Mouse (Mus musculus): ENCODE measurements around the gene Gm340. TPM values are rescaled to one million over a fixed set of nuclear protein-coding genes. Genes with fewer than 3 reads are reported as not detected.

The Gm340 gene
- 1.9 and 2.8 TPM in 2 replicates for polyA plus RNA-seq (2015; fragmentation: Nextera tagmentation; extraction: Ambion mirVana)

- Histone ChIP-seq H3K36me3 (peaks cover 48% of the 10 kb centered on the region), H3K27ac (no peak within 1 kb of the TSS), H3K4me3 (replicated peaks) (no peak within 1 kb of the TSS), H3K4me2 (no peak within 1 kb of the TSS), H3K4me1 (no peaks in the 10 kb centered on the region), H3K27me3 (no peaks in the 10 kb centered on the region), H3K9me3 (replicated peaks) (no peaks in the 10 kb centered on the region), H3K9ac (no peak within 1 kb of the TSS)
- WGBS: 91% methylated on average over 23 of the region's 23 CpGs
- ATAC-seq (replicated peaks; ENCODE audit: low FRiP score): no peak
Measured at GRCm38 (mm10) chr19:41581706-41582420, at the start of gene Gm340. Gm340 (plus strand) TSS chr19:41582370.

- Histone ChIP-seq H3K9ac (no peak overlapping the region), H3K9me3 (replicated peaks) (no peaks in the 10 kb centered on the region), H3K4me1 (no peaks in the 10 kb centered on the region), H3K36me3 (0 out of 2 replicates have a peak, but pooled peaks cover 5% of the 10 kb centered on the region), H3K27me3 (no peaks in the 10 kb centered on the region), H3K4me2 (no peak overlapping the region), H3K4me3 (replicated peaks) (no peak overlapping the region), H3K27ac (no peak overlapping the region)
- 90% methylated on average over 3 of the region's 3 CpGs for WGBS
- ATAC-seq (replicated peaks; ENCODE audit: low FRiP score): no peak
Measured at GRCm38 (mm10) chr19:41534021-41534420, 48.1 kb upstream of the Gm340 start.

GRCm38 (mm10) chr19:41556981-41557380, 25.2 kb upstream of the Gm340 start:
- Histone ChIP-seq H3K4me2 (no peak overlapping the region), H3K4me1 (no peaks in the 10 kb centered on the region), H3K27ac (no peak overlapping the region), H3K27me3 (no peaks in the 10 kb centered on the region), H3K36me3 (peaks cover 55% of the 10 kb centered on the region), H3K9ac (no peak overlapping the region), H3K4me3 (replicated peaks) (no peak overlapping the region), H3K9me3 (replicated peaks) (no peaks in the 10 kb centered on the region)
- ATAC-seq (replicated peaks; ENCODE audit: low FRiP score): no peak
- 80% methylated on average over 4 of the region's 4 CpGs for WGBS

- no peaks in the 10 kb centered on the region for H3K27me3 ChIP-seq
- no peaks in the 10 kb centered on the region for H3K9me3 ChIP-seq (replicated peaks)
- H3K4me3 ChIP-seq (replicated peaks): no peak overlapping the region
- no peak for ATAC-seq (replicated peaks; ENCODE audit: low FRiP score)
- no peak overlapping the region for H3K27ac ChIP-seq
- no peak overlapping the region for H3K9ac ChIP-seq
- 80% methylated on average over 4 of the region's 4 CpGs for WGBS
- no peak overlapping the region for H3K4me2 ChIP-seq
- H3K4me1 ChIP-seq: no peaks in the 10 kb centered on the region
- peaks cover 53% of the 10 kb centered on the region for H3K36me3 ChIP-seq
Measured at GRCm38 (mm10) chr19:41557491-41557890, 24.7 kb upstream of the Gm340 start.

GRCm38 (mm10) chr19:41558891-41559486, 23.2 kb upstream of the Gm340 start:
- Histone ChIP-seq H3K27me3 (no peaks in the 10 kb centered on the region), H3K9ac (no peak overlapping the region), H3K27ac (no peak overlapping the region), H3K36me3 (peaks cover 43% of the 10 kb centered on the region), H3K4me3 (replicated peaks) (no peak overlapping the region), H3K9me3 (replicated peaks) (no peaks in the 10 kb centered on the region), H3K4me2 (no peak overlapping the region), H3K4me1 (no peaks in the 10 kb centered on the region)
- WGBS: 92% methylated on average over 9 of the region's 9 CpGs
- no peak for ATAC-seq (replicated peaks; ENCODE audit: low FRiP score)

GRCm38 (mm10) chr19:41560856-41561255, 21.3 kb upstream of the Gm340 start:
- no peak for ATAC-seq (replicated peaks; ENCODE audit: low FRiP score)
- Histone ChIP-seq H3K4me3 (replicated peaks) (no peak overlapping the region), H3K27ac (no peak overlapping the region), H3K36me3 (peaks cover 38% of the 10 kb centered on the region), H3K4me2 (no peak overlapping the region), H3K9me3 (replicated peaks) (no peaks in the 10 kb centered on the region), H3K9ac (no peak overlapping the region), H3K27me3 (no peaks in the 10 kb centered on the region), H3K4me1 (no peaks in the 10 kb centered on the region)
- WGBS: 89% methylated on average over 3 of the region's 3 CpGs

GRCm38 (mm10) chr19:41568791-41569190, 13.4 kb upstream of the Gm340 start:
- H3K4me2 ChIP-seq: no peak overlapping the region
- H3K9me3 ChIP-seq (replicated peaks): no peaks in the 10 kb centered on the region
- no peak for ATAC-seq (replicated peaks; ENCODE audit: low FRiP score)
- H3K4me3 ChIP-seq (replicated peaks): no peak overlapping the region
- 75% methylated on average over 2 of the region's 2 CpGs for WGBS
- no peak overlapping the region for H3K27ac ChIP-seq
- no peaks in the 10 kb centered on the region for H3K27me3 ChIP-seq
- H3K9ac ChIP-seq: no peak overlapping the region
- H3K4me1 ChIP-seq: no peaks in the 10 kb centered on the region
- H3K36me3 ChIP-seq: no peaks in the 10 kb centered on the region

- Histone ChIP-seq H3K27ac (no peak overlapping the region), H3K4me3 (replicated peaks) (no peak overlapping the region), H3K36me3 (no peaks in the 10 kb centered on the region), H3K27me3 (no peaks in the 10 kb centered on the region), H3K9ac (no peak overlapping the region), H3K9me3 (replicated peaks) (no peaks in the 10 kb centered on the region), H3K4me2 (no peak overlapping the region), H3K4me1 (no peaks in the 10 kb centered on the region)
- WGBS: 89% methylated on average over 2 of the region's 2 CpGs
- no peak for ATAC-seq (replicated peaks; ENCODE audit: low FRiP score)
Measured at GRCm38 (mm10) chr19:41573700-41574099, 8.5 kb upstream of the Gm340 start.

- no peak overlapping the region for H3K4me2 ChIP-seq
- H3K36me3 ChIP-seq: peaks cover 11% of the 10 kb centered on the region
- H3K27me3 ChIP-seq: no peaks in the 10 kb centered on the region
- no peaks in the 10 kb centered on the region for H3K4me1 ChIP-seq
- no peaks in the 10 kb centered on the region for H3K9me3 ChIP-seq (replicated peaks)
- ATAC-seq (replicated peaks; ENCODE audit: low FRiP score): no peak
- no peak overlapping the region for H3K9ac ChIP-seq
- H3K4me3 ChIP-seq (replicated peaks): no peak overlapping the region
- no peak overlapping the region for H3K27ac ChIP-seq
Measured at GRCm38 (mm10) chr19:41577576-41577975, 4.6 kb upstream of the Gm340 start.

- Histone ChIP-seq H3K4me2 (no peak overlapping the region), H3K36me3 (peaks cover 30% of the 10 kb centered on the region), H3K27me3 (no peaks in the 10 kb centered on the region), H3K9ac (no peak overlapping the region), H3K9me3 (replicated peaks) (no peaks in the 10 kb centered on the region), H3K27ac (no peak overlapping the region), H3K4me3 (replicated peaks) (no peak overlapping the region), H3K4me1 (no peaks in the 10 kb centered on the region)
- WGBS: 77% methylated on average over 4 of the region's 4 CpGs
- no peak for ATAC-seq (replicated peaks; ENCODE audit: low FRiP score)
Measured at GRCm38 (mm10) chr19:41579311-41579920, 2.8 kb upstream of the Gm340 start.

- Histone ChIP-seq H3K27ac (no peak overlapping the region), H3K4me1 (no peaks in the 10 kb centered on the region)
- WGBS: 97% methylated on average over 5 of the region's 5 CpGs
Measured at GRCm38 (mm10) chr19:41582918-41583514, 846 bp downstream of the Gm340 start.

GRCm38 (mm10) chr19:41586752-41587151, 4.6 kb downstream of the Gm340 start:
- H3K9ac ChIP-seq: no peak overlapping the region
- H3K4me1 ChIP-seq: no peaks in the 10 kb centered on the region
- no peak for ATAC-seq (replicated peaks; ENCODE audit: low FRiP score)
- H3K27me3 ChIP-seq: no peaks in the 10 kb centered on the region
- no peak overlapping the region for H3K27ac ChIP-seq
- WGBS: 87% methylated on average over 10 of the region's 10 CpGs
- H3K36me3 ChIP-seq: peaks cover 49% of the 10 kb centered on the region
- no peaks in the 10 kb centered on the region for H3K9me3 ChIP-seq (replicated peaks)
- no peak overlapping the region for H3K4me3 ChIP-seq (replicated peaks)
- H3K4me2 ChIP-seq: no peak overlapping the region

More at GRCm38 (mm10) chr19:41582918-41583514, 846 bp downstream of the Gm340 start:
- ATAC-seq (replicated peaks; ENCODE audit: low FRiP score): no peak
- Histone ChIP-seq H3K4me3 (replicated peaks) (no peak overlapping the region), H3K4me2 (no peak overlapping the region), H3K36me3 (peaks cover 52% of the 10 kb centered on the region), H3K27me3 (no peaks in the 10 kb centered on the region), H3K9ac (no peak overlapping the region), H3K9me3 (replicated peaks) (no peaks in the 10 kb centered on the region)

All from kidney, embryonic 15.5 days (tissue).